Mouse (Mus musculus) kidney, adult 2 months (tissue): ENCODE results near the gene Selenoo. TPM values are rescaled to one million over a fixed set of nuclear protein-coding genes. Genes with fewer than 3 reads are reported as not detected.

ENCODE experiments used
- DNase-seq: peaks from one replicate; pipeline ENCODE4 v3.0.0; 2021
- H3K27ac ChIP-seq: fragments of 200-500 bp; 2 replicates; pipeline ENCODE4 v1.5.1; 2012; ENCODE audit warnings: low read depth, low read length, control low read depth, inconsistent platforms; ENCODE audit not compliant: insufficient read depth
- H3K27me3 ChIP-seq: fragments of 200-500 bp; replicated peaks from 2 replicates; pipeline ENCODE4 v1.6.1; 2012; ENCODE audit warnings: mild to moderate bottlenecking, moderate library complexity, low read length, inconsistent platforms; ENCODE audit not compliant: control insufficient read depth, insufficient read depth
- H3K36me3 ChIP-seq: fragments of 200-500 bp; 2 replicates; pipeline ENCODE4 v1.6.1; 2012; ENCODE audit warnings: mild to moderate bottlenecking, moderate library complexity, low read length, inconsistent platforms; ENCODE audit not compliant: control insufficient read depth, insufficient read depth
- H3K4me1 ChIP-seq: fragments of 200-500 bp; 2 replicates; pipeline ENCODE4 v1.6.1; 2011; ENCODE audit warnings: low read length; ENCODE audit not compliant: control insufficient read depth, insufficient read depth
- H3K4me3 ChIP-seq: fragments of 200-500 bp; 2 replicates; pipeline ENCODE4 v1.5.1; 2011; ENCODE audit warnings: mild to moderate bottlenecking, low read depth, low read length, control low read depth; ENCODE audit not compliant: insufficient read depth
- CTCF ChIP-seq: fragments of 200-500 bp; conservative IDR thresholded peaks from 2 replicates; pipeline ENCODE4 v1.5.1; 2011; ENCODE audit warnings: low read depth, mild to moderate bottlenecking, control low read depth, low read length, moderate library complexity, mixed read lengths; ENCODE audit not compliant: insufficient read depth, insufficient read length
- POLR2A ChIP-seq: fragments of 200-500 bp; IDR thresholded peaks from one replicate; pipeline ENCODE4 v1.6.1; 2011; ENCODE audit warnings: low read depth, low read length, control low read depth
- WGBS: fragments of 180-500 bp; shearing (Covaris S2); methylation state at CpG from one replicate; pipeline ENCODE4 v1.1.7; 2018; 5-methylcytosine and 5-hydroxymethylcytosine counted together
- polyA plus RNA-seq: library from polyadenylated mRNA; depleted of rRNA; stranded (reverse); fragments of >200 nt; gene quantifications from 2 replicates; pipeline ENCODE4 v1.2.3, GENCODE M21; 2012

Gene Selenoo
- polyA plus RNA-seq, 1 experiment = 55.9 TPM

DNA sequence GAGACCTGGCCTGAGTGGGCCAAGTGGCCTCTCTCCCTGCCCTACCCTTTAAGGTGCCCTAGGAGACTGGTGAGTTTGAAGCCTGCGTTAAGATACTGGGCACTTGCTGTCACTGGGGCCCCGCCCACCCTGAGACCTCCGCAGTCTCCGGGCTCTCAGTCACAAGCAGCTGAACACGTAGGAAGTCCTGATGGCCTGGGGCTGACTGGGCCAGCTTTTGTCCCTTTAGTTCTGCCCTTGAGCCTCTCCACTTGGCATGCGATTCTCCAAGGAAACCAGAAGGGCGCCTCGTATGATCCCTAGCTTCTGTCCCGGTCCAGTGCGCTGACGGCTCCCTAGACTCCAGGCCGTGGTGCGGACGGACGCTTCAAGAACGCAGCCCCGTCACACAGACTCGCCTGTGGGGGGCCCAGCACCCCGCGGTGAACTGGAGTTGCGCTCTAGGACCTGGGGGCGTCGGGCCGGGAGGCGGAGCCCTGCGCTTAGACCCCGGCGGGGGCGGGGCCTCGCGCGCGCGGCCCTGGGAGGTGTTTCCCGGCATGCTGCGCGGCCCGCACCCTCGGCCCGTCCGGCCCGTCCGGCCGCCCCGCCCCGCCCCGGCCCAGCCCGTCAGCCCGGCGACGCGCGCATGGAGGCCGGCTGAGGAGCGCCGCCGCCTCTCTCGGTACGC is 13.3 kb upstream of the Selenoo start:
- Histone ChIP-seq H3K27me3 (no peaks in the 10 kb centered on the region), H3K4me1 (peaks cover 13% of the 10 kb centered on the region), H3K36me3 (no peaks in the 10 kb centered on the region), H3K27ac (peak overlapping the region; percentile 99), H3K4me3 (peak overlapping the region; percentile 97)
- TF ChIP-seq POLR2A (peak; percentile 28), CTCF (0 out of 2 replicates have a peak, but pooled peaks have one; percentile 1)
- WGBS = under 1% methylated on average over 52 of the region's 59 CpGs
- peak; percentile 94 for DNase-seq

DNA sequence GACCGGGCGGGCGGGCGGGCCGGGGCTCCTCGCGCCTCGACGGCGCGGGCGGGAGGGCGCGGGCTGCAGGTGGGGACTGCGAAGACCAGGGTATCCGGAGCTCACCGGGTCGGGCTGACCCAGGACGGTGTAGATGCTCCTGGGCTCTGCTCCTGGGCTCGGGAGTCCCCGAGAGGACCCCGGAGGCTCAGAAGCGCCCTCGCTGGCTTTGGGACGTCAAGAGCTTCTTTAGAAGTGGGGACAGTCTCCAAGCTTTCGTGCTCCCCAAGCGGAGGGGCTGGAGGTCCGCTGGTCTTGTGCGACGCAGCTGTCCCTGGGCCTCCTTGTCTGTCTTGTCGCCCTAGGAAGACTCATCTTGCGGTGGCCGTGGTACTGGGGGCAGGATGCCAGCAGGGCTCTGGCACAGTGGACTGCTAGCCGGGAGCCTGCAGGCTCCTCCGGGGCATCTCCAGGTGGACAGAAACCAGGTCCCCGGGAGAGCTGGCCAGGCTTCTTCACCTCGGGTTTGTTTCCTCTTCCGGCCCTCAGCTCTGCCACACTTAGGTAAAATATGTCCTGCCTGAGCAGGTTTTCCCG is 12.6 kb upstream of the Selenoo start:
- peak; percentile 63 for DNase-seq
- Histone ChIP-seq H3K36me3 (no peaks in the 10 kb centered on the region), H3K27ac (peak overlapping the region; percentile 89), H3K4me3 (peak overlapping the region; percentile 97), H3K4me1 (peaks cover 13% of the 10 kb centered on the region), H3K27me3 (no peaks in the 10 kb centered on the region)
- no peak for TF ChIP-seq POLR2A
- no peak for TF ChIP-seq CTCF
- WGBS = under 1% methylated on average over 39 of the region's 39 CpGs

DNA sequence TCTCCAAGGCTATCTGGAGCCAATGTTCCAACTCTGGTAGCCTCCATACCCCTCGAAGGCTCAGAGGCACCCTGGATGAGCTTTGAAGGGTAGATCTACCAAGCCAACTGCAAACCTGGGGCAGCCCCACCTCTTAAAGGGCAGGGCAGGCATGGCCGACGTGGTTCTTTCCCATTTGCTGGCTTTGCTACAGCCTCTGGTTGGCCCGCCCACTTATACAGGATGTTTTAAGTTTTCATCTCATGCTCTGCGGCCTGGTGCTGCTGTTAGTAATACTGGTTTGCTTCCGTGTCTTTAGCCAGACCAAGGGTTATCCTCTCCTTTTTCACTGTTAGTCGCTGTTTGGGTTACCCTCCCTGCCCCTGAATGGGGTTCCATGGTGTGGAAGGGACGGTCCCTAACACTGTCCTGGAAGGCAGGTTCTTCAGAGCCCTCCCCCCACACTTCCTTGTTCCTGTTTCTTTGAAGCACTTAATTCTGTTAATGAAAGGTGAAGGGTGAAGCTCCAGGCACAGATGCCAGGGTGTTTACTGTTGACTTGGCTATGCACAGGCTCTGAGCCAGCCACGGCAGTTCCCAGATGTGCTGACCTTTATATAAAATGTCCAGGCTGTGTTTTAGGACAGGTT is 10.6 kb upstream of the Selenoo start:
- 11% methylated on average over 9 of the region's 9 CpGs for WGBS
- peak; percentile 90 for DNase-seq
- no peak for TF ChIP-seq POLR2A
- no peak for TF ChIP-seq CTCF
- Histone ChIP-seq H3K36me3 (no peaks in the 10 kb centered on the region), H3K4me1 (peaks cover 13% of the 10 kb centered on the region), H3K27ac (peak overlapping the region; percentile 80), H3K27me3 (no peaks in the 10 kb centered on the region), H3K4me3 (peak overlapping the region; percentile 26; the same call in 1 of the 2 replicates)

DNA sequence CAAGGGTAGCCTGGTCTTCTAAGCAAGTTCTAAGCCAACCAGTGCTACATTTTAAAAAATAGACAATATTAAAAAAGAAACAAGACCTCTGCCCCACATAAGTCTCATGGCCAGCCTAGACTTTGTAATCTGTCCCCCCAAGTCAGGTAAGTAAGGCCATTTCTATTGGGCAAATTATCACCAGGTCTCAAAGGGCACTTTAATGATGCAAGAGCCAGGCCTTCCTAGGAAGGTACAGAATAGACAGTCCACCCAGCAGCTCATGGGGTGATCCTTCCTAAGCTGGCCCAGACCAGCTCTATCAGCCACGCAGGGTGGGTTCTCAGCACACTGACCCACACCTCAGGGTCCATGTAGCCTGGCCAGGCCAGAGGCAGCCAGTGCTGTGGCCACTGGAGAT is 5.0 kb upstream of the Selenoo start:
- TF ChIP-seq POLR2A = no peak
- no peak for TF ChIP-seq CTCF
- H3K27ac ChIP-seq = no peak overlapping the region
- no peak for DNase-seq
- no peaks in the 10 kb centered on the region for H3K27me3 ChIP-seq
- H3K4me1 ChIP-seq = no peaks in the 10 kb centered on the region
- WGBS = 90% methylated on average over 1 of the region's 1 CpGs
- no peaks in the 10 kb centered on the region; the same call in 1 of the 2 replicates for H3K36me3 ChIP-seq
- H3K4me3 ChIP-seq = no peak overlapping the region

DNA sequence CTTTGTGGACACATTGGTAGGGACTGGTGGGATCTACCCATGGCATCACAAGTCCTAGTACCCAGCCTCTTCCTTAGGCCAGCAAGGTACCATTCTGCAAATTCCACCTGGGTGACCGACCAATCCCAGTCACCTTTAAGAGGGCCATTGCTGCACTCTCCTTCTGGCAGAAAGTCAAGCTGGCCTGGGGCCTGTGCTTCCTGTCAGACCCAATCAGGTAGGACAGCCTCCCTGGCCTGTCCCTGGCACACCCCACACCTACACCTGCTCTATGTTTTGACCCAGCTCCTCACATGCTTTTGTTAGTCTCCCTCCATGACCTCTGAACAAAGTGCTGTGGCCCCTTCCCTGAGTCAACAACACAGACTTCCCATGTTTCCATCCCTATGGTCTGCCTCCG is 4.1 kb upstream of the Selenoo start:
- no peak overlapping the region for H3K27ac ChIP-seq
- H3K27me3 ChIP-seq = no peaks in the 10 kb centered on the region
- H3K4me3 ChIP-seq = no peak overlapping the region
- TF ChIP-seq CTCF = no peak
- TF ChIP-seq POLR2A = no peak
- H3K4me1 ChIP-seq = peaks cover 1% of the 10 kb centered on the region; the same call in 1 of the 2 replicates
- no peak for DNase-seq
- 71% methylated on average over 2 of the region's 2 CpGs for WGBS
- H3K36me3 ChIP-seq = no peaks in the 10 kb centered on the region; the same call in 1 of the 2 replicates

DNA sequence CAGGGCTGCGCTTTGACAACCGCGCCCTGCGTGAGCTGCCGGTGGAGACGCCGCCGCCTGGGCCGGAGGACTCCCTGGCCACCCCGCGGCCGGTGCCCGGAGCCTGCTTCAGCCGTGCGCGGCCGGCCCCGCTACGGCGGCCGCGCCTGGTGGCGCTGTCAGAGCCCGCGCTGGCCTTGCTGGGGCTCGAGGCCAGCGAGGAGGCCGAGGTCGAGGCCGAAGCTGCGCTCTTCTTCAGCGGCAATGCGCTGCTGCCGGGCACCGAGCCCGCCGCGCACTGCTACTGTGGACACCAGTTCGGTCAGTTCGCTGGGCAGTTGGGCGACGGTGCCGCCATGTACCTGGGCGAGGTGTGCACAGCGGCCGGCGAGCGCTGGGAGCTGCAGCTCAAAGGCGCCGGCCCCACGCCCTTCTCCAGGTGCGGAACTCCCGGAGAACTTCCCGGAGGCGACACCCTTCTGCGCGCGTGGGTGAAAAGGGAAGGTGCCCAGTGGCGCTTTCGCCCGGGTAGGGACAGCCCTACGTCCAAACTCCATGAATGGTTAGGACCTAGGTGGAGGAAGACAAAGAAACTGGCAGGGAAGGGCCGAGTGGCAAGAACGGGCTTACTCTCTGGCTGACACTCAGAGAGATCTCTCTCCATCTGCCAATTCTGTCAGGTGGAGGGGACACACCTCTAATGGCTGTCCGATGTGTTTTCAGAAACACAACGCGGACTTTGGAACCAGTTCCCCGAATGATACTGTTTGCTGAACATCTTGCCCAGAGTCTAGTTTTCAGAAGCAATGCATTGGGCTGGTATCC is 566 bp downstream of the Selenoo start:
- WGBS = 1% methylated on average over 68 of the region's 68 CpGs
- TF ChIP-seq CTCF (no peak), POLR2A (no peak)
- H3K4me3 ChIP-seq = peak overlapping the region; percentile 87
- no peaks in the 10 kb centered on the region for H3K27me3 ChIP-seq
- H3K4me1 ChIP-seq = peaks cover 6% of the 10 kb centered on the region; the same call in 1 of the 2 replicates
- H3K27ac ChIP-seq = peak overlapping the region; percentile 84
- peak; percentile 90 for DNase-seq
- no peaks in the 10 kb centered on the region; the same call in none of the 2 replicates for H3K36me3 ChIP-seq
